Mouse (Mus musculus) lung, postnatal 0 days (tissue): ENCODE data around the gene Gnb1l. TPM values are rescaled to one million over a fixed set of nuclear protein-coding genes. Genes with fewer than 3 reads are reported as not detected.

Experiments
- ATAC-seq: fragments of 200-750 bp; cut with Nextera tagmentation; 2 replicates; pipeline ENCODE4 v1.8.0; 2017; ENCODE audit warnings: moderate library complexity
- DNase-seq: peaks from one replicate; pipeline ENCODE4 v3.0.0-alpha.2; 2016; ENCODE audit warnings: low spot score
- H3K27ac ChIP-seq: fragments of 300-500 bp; sonication (generic); 2 replicates; pipeline ENCODE4 v1.5.1; 2014; ENCODE audit warnings: antibody characterized with exemption, mild to moderate bottlenecking, low read length, mixed read lengths
- H3K27me3 ChIP-seq: fragments of 300-500 bp; sonication (generic); replicated peaks from 2 replicates; pipeline ENCODE4 v1.6.1; 2014; ENCODE audit warnings: low read length, mixed read lengths; ENCODE audit not compliant: insufficient read depth
- H3K36me3 ChIP-seq: fragments of 300-500 bp; sonication (generic); 2 replicates; pipeline ENCODE4 v1.6.1; 2014; ENCODE audit warnings: low read length, mixed read lengths; ENCODE audit not compliant: insufficient read depth
- H3K4me1 ChIP-seq: fragments of 300-500 bp; sonication (generic); 2 replicates; pipeline ENCODE4 v1.6.1; 2014; ENCODE audit warnings: antibody characterized with exemption, low read depth, low read length, mixed read lengths; ENCODE audit not compliant: insufficient read depth
- H3K4me2 ChIP-seq: fragments of 300-500 bp; sonication (generic); replicated peaks from 2 replicates; pipeline ENCODE4 v1.6.1; 2014; ENCODE audit warnings: low read depth, mild to moderate bottlenecking, low read length, moderate library complexity, mixed read lengths
- H3K4me3 ChIP-seq: fragments of 300-500 bp; sonication (generic); 2 replicates; pipeline ENCODE4 v1.5.1; 2014; ENCODE audit warnings: low read depth, low read length
- H3K9ac ChIP-seq: fragments of 300-500 bp; sonication (generic); replicated peaks from 2 replicates; pipeline ENCODE4 v1.6.1; 2014; ENCODE audit warnings: low read depth, mild to moderate bottlenecking
- H3K9me3 ChIP-seq: fragments of 300-500 bp; sonication (generic); 2 replicates; pipeline ENCODE4 v1.6.1; 2016; ENCODE audit warnings: low read length, mixed read lengths
- CTCF ChIP-seq: IDR thresholded peaks from 2 replicates; pipeline ENCODE4 v1.5.1; 2016; ENCODE audit warnings: antibody characterized with exemption, mild to moderate bottlenecking
- EP300 ChIP-seq: IDR thresholded peaks from 2 replicates; pipeline ENCODE4 v1.6.1; 2016; ENCODE audit warnings: antibody characterized with exemption, mild to moderate bottlenecking, control low read depth
- WGBS: fragments of 180-500 bp; shearing (Covaris S2); extraction: QIAGEN DNeasy Blood & Tissue Kit; methylation state at CpG from one replicate; pipeline ENCODE4 v1.1.7; 2014; 5-methylcytosine and 5-hydroxymethylcytosine counted together
- polyA plus RNA-seq: library from polyadenylated mRNA; unstranded; fragments of >200 nt; fragmentation: Nextera tagmentation; extraction: Ambion mirVana; gene quantifications from 2 replicates; pipeline ENCODE4 v1.2.1, GENCODE M21; 2015

Gnb1l gene
- polyA plus RNA-seq, 1 experiment from 2014 or later = 8.4 TPM

DNA sequence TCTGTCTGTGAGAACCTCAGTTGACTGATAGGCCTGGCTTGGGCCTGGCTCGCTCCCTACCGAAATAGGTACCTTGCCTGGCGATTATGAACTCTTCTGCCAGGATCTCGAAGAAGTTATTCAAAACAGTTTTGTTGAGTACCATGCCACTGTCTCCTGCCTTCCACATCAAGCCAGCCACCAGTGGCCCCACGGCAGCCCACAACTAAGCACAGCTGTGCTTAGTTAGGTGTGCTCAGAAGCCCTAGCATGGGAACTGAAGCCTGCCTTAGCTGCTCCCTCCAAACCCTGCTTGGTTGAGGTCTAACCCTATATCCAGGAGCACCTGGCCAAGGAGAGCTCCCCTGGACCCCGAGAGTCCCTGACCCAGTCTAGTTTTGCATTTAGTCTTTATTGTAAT, 3.0 kb downstream of the Gnb1l start:
- Histone ChIP-seq H3K27ac (no peak overlapping the region), H3K36me3 (no peaks in the 10 kb centered on the region), H3K9me3 (no peaks in the 10 kb centered on the region), H3K4me1 (peaks cover 5% of the 10 kb centered on the region; the same call in 1 of the 2 replicates), H3K4me2 (no peak overlapping the region), H3K4me3 (no peak overlapping the region), H3K9ac (no peak overlapping the region), H3K27me3 (no peaks in the 10 kb centered on the region)
- ATAC-seq = no peak
- DNase-seq = no peak
- TF ChIP-seq EP300 (no peak), CTCF (no peak)
- 95% methylated on average over 6 of the region's 6 CpGs for WGBS

DNA sequence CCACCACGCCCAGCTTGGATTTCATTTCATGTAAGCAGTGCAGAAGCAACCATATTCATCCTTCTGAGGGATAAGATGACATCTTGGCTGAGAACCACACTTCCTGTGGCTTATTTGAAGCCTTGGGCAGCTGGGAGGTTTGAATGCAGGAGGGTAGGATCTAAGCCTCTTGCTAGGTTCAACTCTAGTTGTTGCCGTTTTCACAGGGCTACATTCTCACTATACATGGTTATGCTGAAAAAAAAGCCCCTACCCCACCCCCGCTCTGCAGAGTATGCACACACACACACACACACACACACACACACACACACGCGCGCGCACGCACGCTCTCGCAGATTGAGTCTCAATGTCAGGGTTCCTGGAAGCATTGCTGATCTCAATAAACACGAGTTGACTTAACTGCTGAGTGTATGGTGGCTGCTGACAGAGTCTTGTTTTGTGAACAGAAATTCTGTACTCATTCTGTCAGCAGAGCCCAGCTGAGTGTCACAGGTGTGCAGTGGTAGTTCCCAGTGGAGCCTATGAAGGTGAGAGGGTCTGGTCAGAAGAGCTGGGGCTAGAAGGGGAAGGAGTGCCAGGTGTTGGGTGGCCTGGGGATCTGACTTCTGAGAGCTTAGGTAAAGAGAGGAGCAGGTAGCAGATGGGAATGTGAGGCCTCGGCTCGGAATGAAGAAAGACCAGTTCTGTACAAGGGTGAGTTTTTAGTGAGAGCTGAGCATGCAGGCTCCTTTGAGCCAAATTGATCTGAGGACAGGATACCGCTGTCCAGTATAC, 5.2 kb downstream of the Gnb1l start:
- ATAC-seq (peak; percentile 39; the same call in 1 of the 2 replicates), DNase-seq (peak; percentile 19)
- no peaks in the 10 kb centered on the region for H3K27me3 ChIP-seq
- H3K27ac ChIP-seq = no peak overlapping the region
- no peak overlapping the region for H3K4me3 ChIP-seq
- H3K4me2 ChIP-seq = no peak overlapping the region
- no peaks in the 10 kb centered on the region for H3K9me3 ChIP-seq
- 72% methylated on average over 14 of the region's 14 CpGs for WGBS
- no peak overlapping the region for H3K9ac ChIP-seq
- H3K4me1 ChIP-seq = no peaks in the 10 kb centered on the region; the same call in 1 of the 2 replicates
- H3K36me3 ChIP-seq = no peaks in the 10 kb centered on the region
- TF ChIP-seq CTCF (no peak), EP300 (no peak)

DNA sequence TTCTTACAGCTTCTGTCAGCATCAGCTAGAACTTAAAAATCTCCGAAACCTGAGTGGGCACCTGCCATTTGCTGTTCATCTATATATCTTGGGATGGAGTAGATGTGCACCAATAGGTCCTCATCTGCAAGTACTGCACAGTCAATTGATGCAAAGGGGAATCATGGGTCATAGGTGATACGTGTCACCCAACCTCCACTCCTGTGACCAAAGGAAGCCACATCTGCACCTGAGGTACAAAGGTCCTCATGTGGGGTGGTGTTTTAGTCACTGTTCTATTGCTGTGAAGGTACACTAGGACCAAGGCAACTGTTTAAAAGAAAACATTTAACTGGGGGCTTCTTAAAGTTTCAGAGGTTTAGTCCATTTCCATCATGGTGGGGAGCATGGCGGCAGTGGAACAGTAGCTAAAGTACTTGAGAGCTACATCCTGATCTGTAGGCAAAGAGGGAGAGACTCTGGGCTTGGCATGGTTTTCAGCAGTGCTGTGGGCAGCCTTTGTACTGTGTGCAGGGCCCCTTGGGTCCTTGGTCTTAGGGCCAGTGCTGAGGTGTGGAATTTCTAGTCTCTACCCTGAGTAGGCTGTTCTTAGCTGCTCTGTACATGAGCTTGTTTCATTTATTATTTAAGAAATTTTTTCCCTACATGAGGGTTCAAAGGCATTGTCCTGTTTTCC, 8.1 kb downstream of the Gnb1l start:
- no peak for TF ChIP-seq CTCF
- TF ChIP-seq EP300 = no peak
- 98% methylated on average over 3 of the region's 3 CpGs for WGBS
- no peak overlapping the region for H3K27ac ChIP-seq

DNA sequence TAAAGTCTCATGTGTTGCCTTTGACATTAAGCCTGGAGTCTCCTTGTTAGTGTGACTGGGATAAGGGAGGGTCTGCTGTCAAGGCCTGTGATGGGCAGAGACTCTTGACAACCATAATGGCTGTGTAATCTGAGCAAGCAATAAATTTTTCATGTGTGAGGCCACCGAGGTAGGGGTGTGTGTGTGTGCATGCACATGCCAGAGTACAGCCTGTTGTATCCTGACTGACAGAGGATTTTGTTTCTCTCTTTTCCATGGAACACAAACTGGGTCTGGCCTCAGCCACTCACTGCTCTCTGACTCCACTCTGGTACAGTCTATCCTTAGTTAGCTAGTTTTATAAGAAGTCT, 8.7 kb downstream of the Gnb1l start:
- H3K9me3 ChIP-seq = no peaks in the 10 kb centered on the region
- H3K36me3 ChIP-seq = no peaks in the 10 kb centered on the region
- TF ChIP-seq CTCF (no peak), EP300 (no peak)
- H3K4me2 ChIP-seq = no peak overlapping the region
- H3K27ac ChIP-seq = no peak overlapping the region
- H3K9ac ChIP-seq = no peak overlapping the region
- no peak overlapping the region for H3K4me3 ChIP-seq
- no peak for DNase-seq
- H3K4me1 ChIP-seq = no peaks in the 10 kb centered on the region
- ATAC-seq = no peak
- no peaks in the 10 kb centered on the region for H3K27me3 ChIP-seq
- 38% methylated on average over 1 of the region's 1 CpGs for WGBS

More for the DNA sequence above, 8.1 kb downstream of the Gnb1l start:
- ATAC-seq = no peak
- H3K27me3 ChIP-seq = no peaks in the 10 kb centered on the region
- no peak overlapping the region for H3K4me2 ChIP-seq
- no peak overlapping the region for H3K9ac ChIP-seq
- H3K9me3 ChIP-seq = no peaks in the 10 kb centered on the region
- no peak overlapping the region for H3K4me3 ChIP-seq
- no peaks in the 10 kb centered on the region for H3K36me3 ChIP-seq
- no peaks in the 10 kb centered on the region for H3K4me1 ChIP-seq
- DNase-seq = no peak

DNA sequence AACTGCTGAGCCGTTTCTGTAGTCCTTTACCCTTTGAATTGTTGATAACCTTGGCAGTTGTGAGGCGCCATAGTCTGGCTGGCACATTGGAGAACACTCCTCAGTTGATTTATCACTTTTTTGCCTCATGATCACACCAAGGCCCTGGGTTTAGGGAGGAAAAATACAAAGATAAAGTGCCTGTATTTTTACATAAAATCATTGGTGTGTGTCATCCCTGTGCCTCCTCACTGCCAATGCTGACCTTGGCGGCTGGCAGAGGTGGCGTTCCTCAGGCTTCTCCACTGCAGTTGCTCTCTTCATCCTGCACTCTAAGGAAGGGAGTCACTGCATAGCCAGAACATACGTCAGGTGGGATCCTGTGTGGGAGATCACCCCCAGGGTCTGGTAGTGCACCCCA, 13.2 kb downstream of the Gnb1l start:
- no peak overlapping the region for H3K4me2 ChIP-seq
- H3K9me3 ChIP-seq = no peaks in the 10 kb centered on the region
- WGBS = 82% methylated on average over 5 of the region's 5 CpGs
- no peaks in the 10 kb centered on the region for H3K36me3 ChIP-seq
- TF ChIP-seq CTCF (no peak), EP300 (no peak)
- H3K9ac ChIP-seq = no peak overlapping the region
- DNase-seq (no peak), ATAC-seq (no peak)
- H3K4me3 ChIP-seq = no peak overlapping the region
- no peaks in the 10 kb centered on the region for H3K4me1 ChIP-seq
- no peak overlapping the region for H3K27ac ChIP-seq
- no peaks in the 10 kb centered on the region for H3K27me3 ChIP-seq

DNA sequence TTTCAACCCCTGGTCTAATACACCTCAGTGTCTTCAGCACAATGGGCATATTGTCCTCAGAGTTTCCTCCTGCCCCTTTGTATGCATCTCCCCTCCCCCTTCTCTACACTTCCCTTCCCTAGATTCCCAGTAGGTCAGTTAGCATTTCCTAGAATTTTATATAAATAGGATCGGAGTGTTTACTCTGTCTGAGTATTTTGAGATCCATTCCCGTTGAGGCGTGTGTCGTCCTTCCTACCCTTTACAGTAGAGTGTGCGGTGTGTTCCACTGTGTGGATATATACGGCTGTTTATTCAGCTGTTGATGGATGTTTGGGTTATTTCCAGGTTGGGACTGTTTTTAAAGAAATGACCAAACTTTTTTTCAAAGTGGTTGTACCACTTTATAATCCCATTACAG, 15.0 kb downstream of the Gnb1l start:
- Histone ChIP-seq H3K4me2 (no peak overlapping the region), H3K9me3 (no peaks in the 10 kb centered on the region), H3K9ac (no peak overlapping the region), H3K4me1 (no peaks in the 10 kb centered on the region), H3K27me3 (no peaks in the 10 kb centered on the region), H3K27ac (no peak overlapping the region), H3K4me3 (no peak overlapping the region), H3K36me3 (no peaks in the 10 kb centered on the region)
- TF ChIP-seq EP300 (peak; percentile 93), CTCF (no peak)
- WGBS = 16% methylated on average over 6 of the region's 6 CpGs
- DNase-seq (peak; percentile 51), ATAC-seq (peak; percentile 78)
